Mouse (Mus musculus) liver (tissue): ENCODE measurements at regions not wholly inside any gene's neighbourhood (a gene's known extent, or its start where the extent isn't known, plus 50 kb on each side); places are given as distances from the start of the nearest gene placed in this dataset.

Experiments used
- DNase-seq: peaks from one replicate; pipeline ENCODE4 v3.0.0-alpha.2; 2020; ENCODE audit warnings: mixed read lengths

GRCm38 (mm10) chr2:138827813-138828570 lies 571.6 kb downstream of the Btbd3 start:
- no peak for DNase-seq

GRCm38 (mm10) chr2:138838846-138839245 lies 582.5 kb downstream of the Btbd3 start:
- DNase-seq = no peak

GRCm38 (mm10) chr2:138859121-138859520 lies 602.8 kb downstream of the Btbd3 start:
- no peak for DNase-seq

- no peak for DNase-seq
Measured at GRCm38 (mm10) chr2:138896563-138896962, 597.1 kb upstream of the Sptlc3 start.

- DNase-seq = no peak
Measured at GRCm38 (mm10) chr2:138897101-138897500, 596.6 kb upstream of the Sptlc3 start.

GRCm38 (mm10) chr2:138937165-138937564 lies 556.5 kb upstream of the Sptlc3 start:
- DNase-seq = no peak

- DNase-seq = no peak
Measured at GRCm38 (mm10) chr2:138939367-138939766, 554.3 kb upstream of the Sptlc3 start.

- no peak for DNase-seq
Measured at GRCm38 (mm10) chr2:138966110-138966790, 527.5 kb upstream of the Sptlc3 start.

GRCm38 (mm10) chr2:138974548-138974947 lies 519.2 kb upstream of the Sptlc3 start:
- DNase-seq = no peak

GRCm38 (mm10) chr2:138990031-138990430 lies 503.7 kb upstream of the Sptlc3 start:
- DNase-seq = no peak

GRCm38 (mm10) chr2:139032105-139032812 lies 461.5 kb upstream of the Sptlc3 start:
- DNase-seq = no peak

- DNase-seq = no peak
Measured at GRCm38 (mm10) chr2:139034800-139035199, 458.9 kb upstream of the Sptlc3 start.

GRCm38 (mm10) chr2:139041671-139042273 lies 451.9 kb upstream of the Sptlc3 start:
- no peak for DNase-seq

GRCm38 (mm10) chr2:139044684-139045083 lies 449.0 kb upstream of the Sptlc3 start:
- no peak for DNase-seq

GRCm38 (mm10) chr2:139055249-139055648 lies 438.5 kb upstream of the Sptlc3 start:
- DNase-seq = no peak

GRCm38 (mm10) chr2:139069276-139069961 lies 424.3 kb upstream of the Sptlc3 start:
- no peak for DNase-seq

GRCm38 (mm10) chr2:139071690-139072089 lies 422.0 kb upstream of the Sptlc3 start:
- no peak for DNase-seq

- DNase-seq = no peak
Measured at GRCm38 (mm10) chr2:139093487-139094066, 400.1 kb upstream of the Sptlc3 start.

- no peak for DNase-seq
Measured at GRCm38 (mm10) chr2:139111669-139112068, 382.0 kb upstream of the Sptlc3 start.

- no peak for DNase-seq
Measured at GRCm38 (mm10) chr2:139114523-139114922, 379.2 kb upstream of the Sptlc3 start.

- DNase-seq = no peak
Measured at GRCm38 (mm10) chr2:139120905-139121304, 372.8 kb upstream of the Sptlc3 start.

- DNase-seq = no peak
Measured at GRCm38 (mm10) chr2:139132121-139132520, 361.6 kb upstream of the Sptlc3 start.
